Mouse (Mus musculus) cortical plate, adult 2 months (tissue): ENCODE results near the gene Cd7.

ENCODE experiments used
- CTCF ChIP-seq: fragments of 200-500 bp; IDR thresholded peaks from 2 replicates; pipeline ENCODE4 v1.5.1; 2011; ENCODE audit warnings: mild to moderate bottlenecking, control low read depth, low read length; ENCODE audit not compliant: insufficient read depth; ENCODE audit errors: extremely low read depth
- POLR2A ChIP-seq: fragments of 200-500 bp; IDR thresholded peaks from 2 replicates; pipeline ENCODE4 v1.6.1; 2011; ENCODE audit warnings: mild to moderate bottlenecking, low read length, control low read depth; ENCODE audit not compliant: insufficient read depth; ENCODE audit errors: extremely low read depth

GRCm38 (mm10) chr11:121049840-121050239 lies 10.6 kb upstream of the Cd7 start:
- no peak for TF ChIP-seq CTCF
- TF ChIP-seq POLR2A = no peak
